Mouse (Mus musculus) embryonic facial prominence, embryonic 14.5 days (tissue): ENCODE results near the gene Psma6. TPM values are rescaled to one million over a fixed set of nuclear protein-coding genes. Genes with fewer than 3 reads are reported as not detected.
A peak's percentile ranks its signal among the peaks of the same experiment; 100 is the strongest.

ENCODE experiments used
- ATAC-seq: fragments of 200-750 bp; cut with Nextera tagmentation; 2 replicates; pipeline ENCODE4 v1.8.0; 2017; ENCODE audit warnings: low read depth, moderate number of reproducible peaks, moderate TSS enrichment
- DNase-seq: peaks from one replicate; pipeline ENCODE4 v3.0.0-alpha.2; 2015; ENCODE audit warnings: low spot score
- H3K27ac ChIP-seq: fragments of 300-500 bp; sonication (generic); replicated peaks from 2 replicates; pipeline ENCODE4 v1.5.1; 2014; ENCODE audit warnings: low read depth, mild to moderate bottlenecking, low read length, moderate library complexity
- H3K27me3 ChIP-seq: fragments of 300-500 bp; sonication (generic); replicated peaks from 2 replicates; pipeline ENCODE4 v1.6.1; 2014; ENCODE audit warnings: low read length; ENCODE audit not compliant: control insufficient read depth, insufficient read depth
- H3K36me3 ChIP-seq: fragments of 300-500 bp; sonication (generic); 2 replicates; pipeline ENCODE4 v1.6.1; 2014; ENCODE audit warnings: low read length, mixed read lengths; ENCODE audit not compliant: control insufficient read depth, insufficient read depth
- H3K4me1 ChIP-seq: fragments of 300-500 bp; sonication (generic); 2 replicates; pipeline ENCODE4 v1.6.1; 2014; ENCODE audit warnings: antibody characterized with exemption, low read length; ENCODE audit not compliant: control insufficient read depth, insufficient read depth
- H3K4me2 ChIP-seq: fragments of 300-500 bp; sonication (generic); 2 replicates; pipeline ENCODE4 v1.6.1; 2014; ENCODE audit warnings: low read depth, mild to moderate bottlenecking, low read length, moderate library complexity, mixed read lengths
- H3K4me3 ChIP-seq: fragments of 300-500 bp; sonication (generic); 2 replicates; pipeline ENCODE4 v1.5.1; 2014; ENCODE audit warnings: low read depth, mild to moderate bottlenecking, low read length
- H3K9ac ChIP-seq: fragments of 300-500 bp; sonication (generic); 2 replicates; pipeline ENCODE4 v1.6.1; 2014; ENCODE audit warnings: low read depth, mild to moderate bottlenecking, low read length, moderate library complexity, mixed read lengths
- H3K9me3 ChIP-seq: fragments of 300-500 bp; sonication (generic); 2 replicates; pipeline ENCODE4 v1.6.1; 2016; ENCODE audit warnings: low read length; ENCODE audit not compliant: control insufficient read depth
- WGBS: fragments of 180-500 bp; shearing (Covaris S2); extraction: QIAGEN DNeasy Blood & Tissue Kit; methylation state at CpG from one replicate; pipeline ENCODE4 v1.1.7; 2014; 5-methylcytosine and 5-hydroxymethylcytosine counted together
- polyA plus RNA-seq: library from polyadenylated mRNA; unstranded; fragments of >200 nt; fragmentation: Nextera tagmentation; extraction: Ambion mirVana; gene quantifications from 2 replicates; pipeline ENCODE4 v1.2.1, GENCODE M21; 2014

Psma6 gene
- polyA plus RNA-seq, 1 experiment from 2014 or later, result 404 TPM

GRCm38 (mm10) chr12:55466088-55466701 is 82.2 kb downstream of the Psma6 start:
- Histone ChIP-seq H3K4me2 (no peak overlapping the region), H3K27ac (no peak overlapping the region; the same call in 1 of the 2 replicates), H3K4me3 (no peak overlapping the region), H3K4me1 (peaks cover 62% of the 10 kb centered on the region), H3K27me3 (no peaks in the 10 kb centered on the region), H3K9me3 (no peaks in the 10 kb centered on the region), H3K36me3 (no peaks in the 10 kb centered on the region), H3K9ac (no peak overlapping the region)
- ATAC-seq (no peak), DNase-seq (peak; percentile 55)
- WGBS, result 60% methylated on average over 7 of the region's 7 CpGs

DNA sequence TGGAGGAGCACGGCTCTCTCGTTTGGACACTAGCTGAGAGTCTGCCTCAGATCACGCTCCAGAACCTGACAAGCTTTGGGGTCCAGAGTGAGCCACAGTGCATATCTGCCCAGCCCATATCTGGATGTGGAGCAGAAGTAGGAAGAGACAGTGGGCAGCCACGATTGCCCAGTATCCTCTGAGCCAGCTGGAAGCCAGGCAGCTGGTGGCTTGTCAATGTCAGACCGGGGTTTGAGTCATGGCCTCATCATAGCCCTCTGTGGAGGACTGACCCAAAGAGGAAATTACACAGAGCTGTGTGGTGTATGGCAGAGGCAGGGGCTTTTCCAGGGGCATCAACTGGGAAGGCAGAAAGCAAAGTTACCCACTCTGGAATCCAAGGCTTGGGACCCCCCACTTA is 82.8 kb downstream of the Psma6 start:
- Histone ChIP-seq H3K27ac (no peak overlapping the region), H3K4me3 (no peak overlapping the region), H3K4me1 (peaks cover 57% of the 10 kb centered on the region), H3K9ac (no peak overlapping the region), H3K36me3 (no peaks in the 10 kb centered on the region), H3K9me3 (no peaks in the 10 kb centered on the region), H3K27me3 (no peaks in the 10 kb centered on the region), H3K4me2 (no peak overlapping the region)
- 70% methylated on average over 5 of the region's 5 CpGs for WGBS
- no peak for DNase-seq
- ATAC-seq, result no peak

DNA sequence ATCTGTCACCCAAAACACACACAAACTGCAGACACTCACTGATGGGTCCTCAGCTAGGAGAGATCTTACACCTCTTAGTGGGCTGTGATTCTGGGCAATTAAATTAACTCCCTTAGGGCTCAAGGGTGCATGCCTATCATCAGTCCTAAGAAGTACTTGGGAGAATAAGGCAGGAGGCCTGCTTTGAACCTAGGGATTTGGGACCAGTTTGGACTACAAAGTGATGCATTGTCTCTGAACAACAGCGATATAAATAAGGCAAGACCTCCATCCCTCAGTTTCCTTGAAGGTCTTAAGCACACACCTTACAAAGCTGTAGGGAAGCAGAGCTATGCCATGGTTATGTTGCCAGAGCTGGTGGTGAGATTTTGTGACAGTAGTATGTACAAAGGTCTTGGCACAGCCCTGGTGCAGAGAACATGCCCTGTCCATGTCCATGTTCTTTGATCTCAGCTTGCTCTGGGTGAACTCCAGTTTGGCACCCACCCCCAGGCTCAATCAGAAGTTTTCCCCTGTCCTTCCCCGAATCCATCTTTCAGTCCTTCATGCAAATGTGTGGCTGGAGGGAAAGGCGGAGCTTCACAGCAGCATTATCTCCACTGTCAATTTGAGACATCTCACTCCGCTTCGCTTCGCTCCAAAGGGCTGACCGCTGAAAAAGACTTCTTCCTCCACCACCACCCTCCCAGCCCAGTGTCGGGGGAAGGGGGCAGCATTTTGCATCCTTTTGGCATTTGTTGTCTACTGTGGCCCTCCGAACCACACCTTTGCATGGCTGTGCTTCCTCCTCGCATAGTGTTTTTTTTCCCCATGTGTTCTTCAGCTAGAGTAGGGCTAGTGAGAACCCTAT is 83.5 kb downstream of the Psma6 start:
- DNase-seq (no peak), ATAC-seq (no peak)
- no peak overlapping the region for H3K9ac ChIP-seq
- no peaks in the 10 kb centered on the region for H3K9me3 ChIP-seq
- no peaks in the 10 kb centered on the region for H3K27me3 ChIP-seq
- H3K27ac ChIP-seq, result no peak overlapping the region
- peaks cover 50% of the 10 kb centered on the region for H3K4me1 ChIP-seq
- 63% methylated on average over 10 of the region's 10 CpGs for WGBS
- no peak overlapping the region for H3K4me2 ChIP-seq
- no peaks in the 10 kb centered on the region for H3K36me3 ChIP-seq
- H3K4me3 ChIP-seq, result no peak overlapping the region

Other genes with a start within 250 kb of the Psma6 start
- 63.4 and 72.9 TPM in 2 replicates for gene Srp54b, start 229.1 kb upstream of the Psma6 start, polyA plus RNA-seq
- not detected in 2 replicates for gene 1700047I17Rik2, start 184.6 kb upstream of the Psma6 start, polyA plus RNA-seq
- 87.1 and 88.6 TPM in 2 replicates for gene Srp54c, start 154.1 kb upstream of the Psma6 start, polyA plus RNA-seq
- gene 1110008L16Rik, start 84.6 kb upstream of the Psma6 start, polyA plus RNA-seq, result 12.1 and 13.9 TPM in 2 replicates
- gene Ppp2r3c, start 81.2 kb upstream of the Psma6 start, polyA plus RNA-seq, result 12.4 and 12.6 TPM in 2 replicates
- 101 and 102 TPM in 2 replicates for gene Nfkbia, start 108.4 kb downstream of the Psma6 start, polyA plus RNA-seq
- gene Aldoart2, start 181.0 kb downstream of the Psma6 start, polyA plus RNA-seq, result not detected in 2 replicates
- 0.64 and 0.99 TPM in 2 replicates for gene Insm2, start 215.2 kb downstream of the Psma6 start, polyA plus RNA-seq